Mouse (Mus musculus): Measurements from ENCODE around the gene P3h3.

- no peak for TF ChIP-seq CTCF (conservative IDR thresholded peaks at IDR 0.05; ENCODE audit: low read length)
- TF ChIP-seq POU5F1 (IDR thresholded peaks at IDR 0.05; ENCODE audit: borderline replicate concordance, low read length) = no peak
Observed at GRCm38 (mm10) chr6:124850535-124850934, 7.0 kb downstream of the P3h3 start.
